Mouse (Mus musculus) colon, adult 2 months (tissue): ENCODE data around the gene Fbrs. TPM values are rescaled to one million over a fixed set of nuclear protein-coding genes. Genes with fewer than 3 reads are reported as not detected.

Experiments used
- polyA plus RNA-seq: library from polyadenylated mRNA; depleted of rRNA; stranded (reverse); fragments of >200 nt; gene quantifications from 2 replicates; pipeline ENCODE4 v1.2.3, GENCODE M21; 2012; rRNA removed

Fbrs gene
- polyA plus RNA-seq = 24.0 and 34.3 TPM in 2 replicates

DNA sequence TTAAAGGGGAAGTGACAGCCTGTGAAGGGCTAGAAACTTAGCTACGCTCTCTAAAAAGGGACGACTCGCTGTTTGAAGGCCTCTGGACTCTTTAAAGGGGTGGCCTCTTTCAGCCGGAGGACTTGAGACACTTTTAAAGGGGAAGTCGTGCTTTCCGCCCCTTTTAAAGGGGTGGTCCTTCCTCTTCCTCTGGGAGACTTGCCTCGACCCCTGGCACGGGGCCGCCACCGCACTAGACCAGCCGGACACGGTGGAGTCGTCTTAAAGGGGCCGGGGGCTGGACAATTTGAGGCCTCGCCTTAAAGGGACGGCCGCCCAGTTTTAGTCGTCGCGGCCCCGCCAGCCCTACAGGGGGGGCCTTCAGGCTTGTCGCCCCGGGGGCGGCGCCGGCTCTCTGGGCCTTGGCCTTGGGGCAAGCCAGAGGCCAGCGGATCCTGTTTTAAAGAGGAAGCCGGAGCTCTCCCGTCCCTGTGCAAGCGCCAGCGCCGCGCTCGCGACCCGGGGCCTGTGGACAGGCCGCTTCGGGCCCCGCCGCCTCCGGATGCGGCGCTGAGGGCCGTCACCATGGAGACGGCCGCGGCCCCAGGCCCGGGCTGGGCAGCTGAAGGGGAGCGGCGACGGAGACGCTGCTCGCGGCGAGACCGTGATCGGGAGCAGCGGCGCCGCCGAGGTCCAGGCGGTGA lies at the start of gene Fbrs:
TSS of gene Fbrs (plus strand) at position 565 of the 683 bp plus-strand sequence.

DNA sequence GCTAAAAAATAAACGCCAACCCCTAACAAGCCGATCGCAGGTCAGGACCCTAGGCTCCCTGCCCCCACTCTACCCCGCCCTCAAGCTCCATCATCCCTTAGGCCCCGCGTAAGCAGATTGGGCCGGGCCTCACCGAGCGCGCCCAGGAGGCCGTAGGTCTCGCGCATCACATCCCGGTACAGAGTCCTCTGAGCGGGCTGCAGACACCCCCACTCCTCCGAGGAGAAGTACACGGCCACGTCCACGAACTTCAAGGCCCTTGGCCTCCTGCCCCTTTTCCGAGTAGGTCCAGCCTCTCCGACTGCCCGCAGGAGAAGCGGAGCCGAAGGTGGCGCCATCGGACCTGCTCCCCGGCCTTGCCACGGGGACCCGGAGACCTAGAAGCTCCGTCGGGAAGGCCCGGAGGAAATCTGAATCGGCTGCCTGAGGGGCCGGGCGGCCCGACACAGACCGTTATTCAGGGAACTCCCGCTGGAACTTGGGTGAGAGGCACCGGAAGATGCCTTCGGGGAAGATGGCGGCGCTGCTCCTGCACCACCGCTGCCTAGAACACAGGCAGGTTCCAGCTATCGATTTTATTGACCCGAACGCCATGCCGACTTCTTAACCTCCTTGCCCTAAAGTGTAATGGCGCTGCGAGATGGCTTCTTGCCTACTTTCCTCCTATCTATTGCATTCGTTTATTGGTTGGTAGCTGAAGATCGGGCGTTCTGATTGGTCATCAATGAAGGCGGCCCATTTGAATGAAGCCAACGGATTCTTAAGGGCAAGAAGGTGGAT lies 30.3 kb upstream of the Fbrs start, which contains the start of gene Zfp689:
TSS of gene Zfp689 (minus strand) at position 638 of the 780 bp plus-strand sequence.

DNA sequence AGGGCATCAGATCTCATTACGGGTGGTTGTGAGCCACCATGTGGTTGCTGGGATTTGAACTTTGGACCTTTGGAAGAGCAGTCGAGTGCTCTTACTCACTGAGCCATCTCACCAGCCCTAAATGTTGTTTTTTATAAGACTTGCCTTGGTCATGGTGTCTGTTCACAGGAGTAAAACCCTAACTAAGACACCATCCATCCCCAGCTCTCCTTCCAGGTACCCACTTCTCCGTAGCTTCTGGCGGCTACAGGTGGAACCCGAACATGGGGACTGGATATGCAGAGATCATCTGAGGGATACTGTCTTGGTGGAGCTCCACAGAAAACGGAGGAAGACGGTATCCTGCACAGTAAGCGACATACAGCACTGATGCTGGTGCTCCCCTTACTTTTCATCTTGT lies 19.7 kb upstream of the Fbrs start, which contains the start of gene Prr14:
TSS of gene Prr14 (plus strand) at position 301 of the 400 bp plus-strand sequence.

DNA sequence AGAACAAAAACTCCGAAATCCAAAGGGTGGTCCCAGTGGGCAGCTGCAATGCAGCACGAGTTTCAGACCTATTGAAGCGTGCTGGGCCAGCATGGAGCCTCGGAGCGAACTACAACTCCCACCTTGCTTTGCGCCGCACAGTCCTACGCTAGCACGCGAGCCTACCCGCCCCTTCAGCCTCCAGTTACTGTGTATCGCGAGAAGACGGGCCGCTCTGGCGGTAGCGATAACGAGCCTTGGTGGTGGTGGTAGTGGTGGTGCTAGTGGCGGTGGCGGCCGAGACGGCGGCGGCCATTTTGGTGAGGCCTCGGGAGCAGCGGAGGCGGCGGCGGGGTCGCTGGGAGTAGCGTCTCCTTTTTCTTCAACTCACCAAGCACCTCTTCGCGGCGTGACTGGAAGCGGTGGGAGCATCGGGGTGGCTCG lies 32.8 kb downstream of the Fbrs start, which contains the start of gene Srcap:
TSS of gene Srcap (plus strand) at position 176 of the 423 bp plus-strand sequence.

DNA sequence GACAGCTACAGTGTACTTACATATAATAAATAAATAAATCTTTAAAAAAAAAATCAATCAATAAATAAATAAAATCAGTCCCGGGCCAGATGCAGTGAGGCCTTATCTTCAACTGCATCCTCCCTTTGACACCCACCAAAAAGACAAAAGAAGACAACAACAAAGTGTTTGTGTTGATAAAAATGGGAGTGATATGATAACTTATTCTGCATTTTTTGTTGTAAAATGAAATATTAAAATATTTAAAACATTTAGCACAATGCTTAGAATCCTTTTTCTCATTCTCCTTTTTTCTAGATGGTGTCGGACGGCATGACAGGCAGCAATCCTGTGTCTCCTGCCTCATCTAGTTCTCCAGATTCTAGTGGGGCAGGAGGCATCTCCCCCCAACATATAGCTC lies 40.3 kb downstream of the Fbrs start, which contains the start of gene Gm42715:
TSS of gene Gm42715 (plus strand) at position 301 of the 400 bp plus-strand sequence.

Other genes starting within 250 kb of the Fbrs start
- 12.1 and 13.0 TPM in 2 replicates for gene Zfp553, start 246.1 kb upstream of the Fbrs start, polyA plus RNA-seq
- 14.1 and 15.4 TPM in 2 replicates for gene Sept1, start 246.1 kb upstream of the Fbrs start, polyA plus RNA-seq
- 99.4 and 116 TPM in 2 replicates for gene Zfp771, start 234.9 kb upstream of the Fbrs start, polyA plus RNA-seq
- gene Dctpp1, start 218.5 kb upstream of the Fbrs start, polyA plus RNA-seq = 67.0 and 72.9 TPM in 2 replicates
- 34.1 and 39.1 TPM in 2 replicates for gene Sephs2, start 205.1 kb upstream of the Fbrs start, polyA plus RNA-seq
- 3.6 and 5.0 TPM in 2 replicates for gene Itgal, start 182.9 kb upstream of the Fbrs start, polyA plus RNA-seq
- gene Zfp768, start 133.6 kb upstream of the Fbrs start, polyA plus RNA-seq = 50.1 and 52.5 TPM in 2 replicates
- 13.0 and 13.4 TPM in 2 replicates for gene Zfp747, start 103.1 kb upstream of the Fbrs start, polyA plus RNA-seq
- gene 9130019O22Rik, start 92.0 kb upstream of the Fbrs start, polyA plus RNA-seq = 4.5 and 4.7 TPM in 2 replicates
- gene E430018J23Rik, start 85.6 kb upstream of the Fbrs start, polyA plus RNA-seq = 9.8 and 10.4 TPM in 2 replicates
- gene Zfp764, start 72.4 kb upstream of the Fbrs start, polyA plus RNA-seq = 7.7 and 7.9 TPM in 2 replicates
- gene Zfp688, start 57.1 kb upstream of the Fbrs start, polyA plus RNA-seq = 24.4 and 29.7 TPM in 2 replicates
- gene Zfp689, start 30.0 kb upstream of the Fbrs start, polyA plus RNA-seq = 4.1 and 4.6 TPM in 2 replicates
- 75.9 and 78.1 TPM in 2 replicates for gene Prr14, start 19.6 kb upstream of the Fbrs start, polyA plus RNA-seq
- 19.2 TPM in 2 replicates for gene Srcap, start 32.8 kb downstream of the Fbrs start, polyA plus RNA-seq
- gene Gm42715, start 40.4 kb downstream of the Fbrs start, polyA plus RNA-seq = 9.9 and 12.4 TPM in 2 replicates
- gene Tmem265, start 82.2 kb downstream of the Fbrs start, polyA plus RNA-seq = 0.83 and 2.6 TPM in 2 replicates
- gene Phkg2, start 94.1 kb downstream of the Fbrs start, polyA plus RNA-seq = 55.0 and 55.1 TPM in 2 replicates
- 3.1 and 3.2 TPM in 2 replicates for gene Ccdc189, start 109.4 kb downstream of the Fbrs start, polyA plus RNA-seq
- 24.1 and 24.4 TPM in 2 replicates for gene Rnf40, start 109.6 kb downstream of the Fbrs start, polyA plus RNA-seq
- 8.3 and 8.5 TPM in 2 replicates for gene Zfp629, start 136.6 kb downstream of the Fbrs start, polyA plus RNA-seq
- gene Bcl7c, start 229.7 kb downstream of the Fbrs start, polyA plus RNA-seq = 30.5 and 30.6 TPM in 2 replicates
- 17.1 and 23.7 TPM in 2 replicates for gene Ctf1, start 233.5 kb downstream of the Fbrs start, polyA plus RNA-seq